Mouse (Mus musculus): Measurements from ENCODE around the gene Adcy5.

DNA sequence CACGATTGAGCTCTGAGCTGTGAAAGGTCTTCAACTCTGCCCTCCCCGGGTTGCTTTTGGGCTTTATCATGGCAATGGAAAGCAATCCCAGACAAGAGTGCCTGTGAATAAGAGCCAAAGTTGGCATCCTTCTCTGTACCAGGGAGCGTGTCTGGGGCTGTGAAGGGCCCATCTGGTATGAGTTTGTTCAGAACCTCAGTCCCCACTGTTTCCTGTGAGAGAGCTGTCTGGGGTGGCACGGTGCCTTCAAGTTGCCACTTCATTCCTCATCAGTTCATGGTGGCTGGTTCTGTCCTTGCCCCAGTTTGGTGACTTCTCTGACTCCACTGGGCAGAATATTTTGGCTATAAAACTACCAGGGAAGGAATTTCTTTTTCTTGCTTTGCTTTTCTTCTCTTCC, 33.4 kb downstream of the Adcy5 start:
- TF ChIP-seq CTCF (IDR thresholded peaks at IDR 0.05; ENCODE audit: control insufficient read depth, insufficient read depth, low read length) = no peak
- TF ChIP-seq POLR2A (IDR thresholded peaks at IDR 0.05; ENCODE audit: borderline replicate concordance, control insufficient read depth, low read depth, low read length) = no peak
